Mouse (Mus musculus): ENCODE data around the gene Hnrnph1.

The Hnrnph1 gene

GRCm38 (mm10) chr11:50373621-50374020 is 3.2 kb upstream of the Hnrnph1 start:
- peak; percentile 76 for DNase-seq

DNA sequence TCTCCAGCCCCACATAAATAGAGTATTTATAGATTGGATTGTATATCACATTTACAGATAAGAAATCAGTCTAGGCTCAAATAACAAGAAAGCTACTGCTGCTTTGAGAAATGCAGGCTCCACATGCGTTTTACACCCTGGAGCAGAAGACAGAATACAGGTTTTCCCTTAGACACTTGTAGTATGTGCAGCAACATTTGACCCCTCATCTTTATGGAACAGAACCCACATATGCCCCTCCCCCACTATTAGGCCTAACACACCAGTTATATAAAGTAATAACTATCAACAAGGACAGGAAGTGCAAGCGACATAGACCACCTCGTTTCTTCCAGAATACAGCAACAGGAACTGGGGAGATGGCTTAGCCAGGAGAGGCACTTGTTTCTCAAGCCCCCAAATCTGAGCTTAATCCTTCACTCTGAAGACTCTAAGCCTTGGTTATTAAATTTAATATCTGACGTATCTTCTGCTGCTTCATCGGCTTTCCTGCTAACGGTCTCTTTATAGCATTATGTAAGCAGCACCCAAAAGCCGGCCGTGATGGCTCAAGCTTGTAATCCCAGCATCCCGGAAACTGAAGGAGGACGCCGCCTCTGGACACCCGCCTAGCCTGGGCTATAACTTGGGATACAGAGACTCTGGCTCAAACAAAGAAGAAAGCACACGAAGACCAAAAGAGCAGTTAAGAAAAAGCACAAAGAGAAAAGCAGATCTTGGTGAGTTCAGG is 2.3 kb upstream of the Hnrnph1 start:
- peak; percentile 87 for DNase-seq

GRCm38 (mm10) chr11:50375421-50375820 is 1.4 kb upstream of the Hnrnph1 start:
- DNase-seq, result peak; percentile 85

DNA sequence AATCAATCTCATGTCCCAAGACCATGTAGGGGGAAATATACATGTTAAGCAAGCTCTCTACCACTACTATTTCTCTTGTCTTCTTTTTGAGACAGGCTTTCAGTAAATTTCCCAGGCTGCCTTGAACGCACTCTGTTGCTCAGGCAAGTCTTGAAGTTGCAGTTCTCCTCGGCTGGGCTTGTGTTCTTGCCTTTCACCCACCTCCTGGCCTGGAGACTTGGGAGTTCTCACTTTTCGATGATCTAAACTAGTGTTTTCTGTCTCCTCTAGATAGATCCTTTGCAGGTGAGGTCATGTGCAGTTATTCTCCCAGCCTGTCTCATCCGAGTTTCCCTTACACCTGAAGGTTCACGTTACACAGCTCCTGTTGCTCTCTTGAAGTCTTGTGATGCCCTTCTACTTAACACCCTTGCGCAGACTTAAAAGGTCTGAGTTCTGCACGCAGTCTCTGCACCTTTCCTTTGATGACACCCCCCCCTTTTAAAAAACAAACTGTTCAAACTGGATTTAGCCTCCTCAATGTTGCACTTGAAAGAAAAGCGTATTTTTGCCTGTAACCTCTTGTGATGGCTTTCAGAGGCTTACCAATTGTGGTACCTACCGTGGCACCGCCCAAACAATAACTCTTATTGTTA is 517 bp upstream of the Hnrnph1 start:
- DNase-seq, result peak; percentile 92

- peak; percentile 99 for DNase-seq
These were observed 1.3 kb downstream of the Hnrnph1 start for GRCm38 (mm10) chr11:50377892-50378684.

DNA sequence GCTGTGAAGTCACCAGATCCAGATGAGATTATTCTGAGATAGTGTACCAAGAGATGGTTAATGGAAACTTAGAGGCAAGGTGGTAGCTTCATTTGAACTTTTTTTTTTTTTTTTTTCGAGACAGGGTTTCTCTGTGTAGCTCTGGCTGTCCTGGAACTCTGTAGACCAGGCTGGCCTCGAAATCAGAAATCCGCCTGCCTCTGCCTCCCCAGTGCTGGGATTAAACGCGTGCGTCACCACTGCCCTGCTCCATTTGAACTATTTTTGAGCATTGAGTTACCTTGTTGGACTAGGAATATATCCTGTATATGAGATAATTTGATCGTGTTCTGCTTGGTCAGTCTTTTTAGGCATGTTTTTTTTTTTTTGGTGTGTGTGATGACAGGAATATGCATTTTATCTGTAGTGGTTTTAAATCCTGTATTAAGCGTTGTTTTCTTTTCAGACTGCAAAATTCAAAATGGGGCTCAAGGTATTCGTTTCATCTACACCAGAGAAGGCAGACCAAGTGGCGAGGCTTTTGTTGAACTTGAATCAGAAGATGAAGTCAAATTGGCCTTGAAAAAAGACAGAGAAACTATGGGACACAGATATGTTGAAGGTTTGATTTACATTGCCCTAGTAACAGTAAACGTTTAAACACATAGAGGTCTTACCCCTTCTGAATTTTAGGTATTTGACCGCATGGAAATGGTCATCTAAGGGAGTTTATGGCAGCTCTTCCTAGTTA is 2.4 kb downstream of the Hnrnph1 start:
- peak; percentile 85 for DNase-seq

DNA sequence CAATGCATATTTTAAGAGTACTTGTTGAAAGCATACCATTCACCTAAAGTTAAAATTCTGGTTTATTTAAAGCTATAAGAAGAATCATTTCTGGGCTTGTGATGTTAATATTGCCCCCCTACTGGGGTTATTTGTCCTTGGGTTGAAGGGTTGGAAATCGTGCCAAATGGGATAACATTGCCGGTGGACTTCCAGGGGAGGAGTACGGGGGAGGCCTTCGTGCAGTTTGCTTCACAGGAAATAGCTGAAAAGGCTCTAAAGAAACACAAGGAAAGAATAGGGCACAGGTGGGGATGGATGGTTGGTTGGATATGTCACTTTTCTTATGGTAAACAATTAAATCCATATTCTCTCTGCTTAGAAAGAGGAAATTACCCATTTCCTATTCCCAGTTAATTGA is 4.5 kb downstream of the Hnrnph1 start:
- DNase-seq, result peak; percentile 86

DNA sequence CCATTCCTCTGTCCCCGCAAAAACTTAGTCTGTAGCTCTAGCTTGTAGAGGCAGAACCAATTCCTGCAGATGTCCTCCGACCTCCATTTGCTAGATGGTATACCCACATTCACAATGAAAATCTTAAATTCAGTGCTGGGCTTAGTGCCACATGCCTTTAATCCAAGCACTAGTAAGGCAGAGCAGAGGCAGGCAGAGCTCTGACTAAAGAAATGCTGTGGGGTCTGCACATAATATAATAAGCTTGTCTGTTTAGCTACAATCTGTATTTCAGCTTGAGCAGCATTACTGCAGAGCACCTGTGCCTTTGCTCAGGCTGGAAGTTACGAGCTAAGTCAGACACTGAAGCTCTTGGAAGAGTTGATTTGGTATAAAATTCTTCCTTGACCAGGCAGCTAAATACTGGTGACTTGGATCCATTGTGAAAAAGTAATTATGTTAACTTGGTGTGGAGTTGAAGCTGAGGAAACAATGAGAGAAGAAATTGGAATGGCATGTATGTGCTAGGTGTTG is 10.4 kb downstream of the Hnrnph1 start:
- DNase-seq, result peak; percentile 12

GRCm38 (mm10) chr11:50387697-50388096 is 10.9 kb downstream of the Hnrnph1 start:
- peak; percentile 51 for DNase-seq

DNA sequence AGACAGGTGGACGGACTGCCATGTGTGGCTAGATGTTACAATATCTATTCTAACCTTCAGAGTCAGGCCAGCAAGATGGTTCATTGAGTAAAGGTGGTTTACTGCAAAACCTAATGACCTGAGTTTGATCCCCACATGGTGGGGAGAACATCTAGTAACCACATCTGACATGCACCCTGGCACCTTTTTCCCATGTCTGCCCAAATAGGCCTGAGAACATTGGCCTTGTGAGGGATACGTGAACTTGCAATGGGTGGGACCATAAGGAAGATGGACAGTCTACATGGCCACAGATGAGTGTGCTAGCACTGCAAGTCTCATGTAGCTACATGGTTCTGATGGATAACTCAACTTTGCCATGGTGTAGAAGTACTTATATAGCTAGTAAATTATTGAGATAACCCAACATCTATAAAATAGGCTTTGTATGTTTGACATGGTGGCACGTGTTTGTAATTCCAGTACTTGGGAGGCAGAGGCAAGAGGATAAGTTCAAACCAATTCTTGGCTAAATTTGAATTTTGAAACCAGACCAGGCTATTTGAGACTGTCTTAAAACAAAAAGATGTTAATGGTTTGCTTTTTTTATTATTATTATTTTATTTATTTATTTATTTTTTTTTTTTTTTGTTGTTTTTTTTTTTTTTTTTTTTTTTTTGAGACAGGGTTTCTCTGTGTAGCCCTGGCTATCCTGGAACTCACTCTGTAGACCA is 11.6 kb downstream of the Hnrnph1 start:
- peak; percentile 79 for DNase-seq

DNA sequence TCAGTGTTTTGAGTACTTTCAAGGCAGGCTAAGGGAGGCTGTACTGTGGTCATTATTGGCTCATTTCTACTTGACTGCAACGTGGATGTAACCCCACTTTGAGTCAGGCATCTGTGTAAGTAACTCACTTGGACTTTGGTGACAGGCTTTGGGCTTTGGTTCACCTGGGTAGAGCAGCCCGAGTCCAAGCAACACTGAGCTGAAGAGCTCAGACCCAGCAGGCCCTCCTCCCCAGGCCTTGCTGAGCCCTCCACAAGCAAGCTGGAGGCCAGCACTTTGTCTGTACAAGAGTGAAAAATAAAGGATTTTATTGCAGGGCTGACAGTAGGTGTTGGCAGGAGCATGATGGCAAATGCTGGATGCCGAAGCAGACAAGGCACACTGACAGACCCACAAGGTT is 12.2 kb downstream of the Hnrnph1 start:
- peak; percentile 80 for DNase-seq

GRCm38 (mm10) chr11:50389616-50390015 is 12.8 kb downstream of the Hnrnph1 start:
- DNase-seq, result peak; percentile 86

DNA sequence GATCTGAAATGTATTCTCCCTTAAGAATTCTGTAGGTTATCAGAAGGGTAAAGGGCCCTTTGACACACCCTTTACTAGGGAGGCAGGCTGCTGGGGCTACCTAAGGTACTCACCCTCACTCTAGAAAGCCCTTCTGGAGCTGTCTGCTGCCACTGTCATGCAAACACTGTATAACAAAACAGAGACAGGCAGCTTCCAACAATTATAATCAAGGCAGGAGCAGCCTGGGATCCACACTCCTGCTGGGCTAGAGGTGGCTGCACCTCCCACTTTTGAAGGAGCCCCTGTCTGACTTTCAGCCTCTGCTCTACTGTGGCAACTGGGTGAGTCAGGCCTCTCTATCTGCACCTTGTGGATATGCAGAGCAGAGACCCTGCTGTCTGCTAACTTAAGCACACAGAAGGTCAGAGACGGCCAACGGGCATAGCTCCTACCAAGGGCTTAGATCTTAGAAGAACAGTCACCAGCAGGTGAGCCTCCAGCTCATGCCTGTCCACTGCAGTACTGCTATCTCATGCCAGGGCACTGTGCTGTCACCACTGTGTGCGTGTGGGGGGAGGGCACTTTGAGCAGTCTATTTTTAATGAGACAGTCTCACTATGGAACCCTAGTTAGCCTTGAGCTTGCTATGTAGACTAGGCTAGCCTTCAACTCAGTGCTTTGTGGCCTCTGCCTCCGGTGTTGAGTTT is 14.6 kb downstream of the Hnrnph1 start:
- peak; percentile 86 for DNase-seq

- peak; percentile 85 for DNase-seq
These were observed 16.5 kb downstream of the Hnrnph1 start for GRCm38 (mm10) chr11:50393306-50393705.

DNA sequence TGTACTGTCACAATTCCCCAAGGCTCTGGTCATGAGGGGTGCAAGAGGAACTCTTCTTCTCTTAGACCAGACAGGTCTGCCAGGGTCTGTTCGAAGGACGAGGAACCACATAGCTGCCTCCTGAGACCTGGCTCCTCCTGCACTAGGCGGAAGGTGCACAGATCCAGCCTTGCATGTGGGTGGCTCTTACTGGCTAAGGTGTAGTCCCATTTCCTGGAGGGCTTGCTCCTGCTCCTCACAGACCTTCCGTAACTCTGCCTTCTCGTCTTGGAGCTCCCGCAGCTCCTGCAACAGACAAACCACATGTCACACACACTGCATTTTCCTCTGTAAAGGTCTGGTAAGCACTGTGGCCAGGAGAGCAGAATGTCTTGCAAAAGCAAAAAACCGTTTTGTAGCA is 17.9 kb downstream of the Hnrnph1 start:
- peak; percentile 79 for DNase-seq

GRCm38 (mm10) chr11:50396766-50397307 is 20.0 kb downstream of the Hnrnph1 start:
- DNase-seq, result peak; percentile 87

GRCm38 (mm10) chr11:50397316-50397715 is 20.5 kb downstream of the Hnrnph1 start:
- DNase-seq, result peak; percentile 77

GRCm38 (mm10) chr11:50398803-50399202 is 22.0 kb downstream of the Hnrnph1 start:
- peak; percentile 66 for DNase-seq

DNA sequence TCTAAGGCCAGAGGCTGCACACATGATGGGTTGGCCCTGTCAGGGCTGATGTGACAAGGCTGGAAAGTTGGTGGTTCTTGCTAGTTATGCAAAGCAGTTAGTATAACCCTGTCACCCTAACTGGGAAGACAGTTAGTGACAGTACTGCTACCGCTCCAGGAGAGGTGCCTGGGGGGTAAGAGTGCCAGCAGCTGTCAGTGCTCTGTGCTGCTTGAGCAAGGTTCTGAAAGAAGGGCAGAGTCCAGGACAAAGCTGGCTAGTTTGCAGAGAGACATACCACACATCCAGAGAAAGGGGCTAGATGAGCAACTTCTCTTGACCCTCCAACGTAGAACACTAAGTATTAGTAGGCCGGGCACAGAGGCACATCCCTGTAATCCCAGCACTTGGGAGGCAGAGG is 25.7 kb downstream of the Hnrnph1 start:
- DNase-seq, result peak; percentile 87

GRCm38 (mm10) chr11:50403367-50404014 is 26.7 kb downstream of the Hnrnph1 start:
- peak; percentile 95 for DNase-seq

GRCm38 (mm10) chr11:50407235-50407634 is 30.4 kb downstream of the Hnrnph1 start:
- DNase-seq, result no peak

All from heart, adult 11 months (tissue).